Mouse (Mus musculus) lung, adult 2 months (tissue): Measurements from ENCODE around the gene Fry.

Experiments used
- CTCF ChIP-seq: fragments of 200-500 bp; IDR thresholded peaks from 2 replicates; pipeline ENCODE4 v1.5.1; 2011; ENCODE audit warnings: mild to moderate bottlenecking, low read length, control low read depth; ENCODE audit not compliant: insufficient read depth
- POLR2A ChIP-seq: fragments of 200-500 bp; IDR thresholded peaks from 2 replicates; pipeline ENCODE4 v1.6.1; 2011; ENCODE audit warnings: low read depth, mild to moderate bottlenecking, control low read depth, low read length, borderline replicate concordance; ENCODE audit errors: extremely low read depth

DNA sequence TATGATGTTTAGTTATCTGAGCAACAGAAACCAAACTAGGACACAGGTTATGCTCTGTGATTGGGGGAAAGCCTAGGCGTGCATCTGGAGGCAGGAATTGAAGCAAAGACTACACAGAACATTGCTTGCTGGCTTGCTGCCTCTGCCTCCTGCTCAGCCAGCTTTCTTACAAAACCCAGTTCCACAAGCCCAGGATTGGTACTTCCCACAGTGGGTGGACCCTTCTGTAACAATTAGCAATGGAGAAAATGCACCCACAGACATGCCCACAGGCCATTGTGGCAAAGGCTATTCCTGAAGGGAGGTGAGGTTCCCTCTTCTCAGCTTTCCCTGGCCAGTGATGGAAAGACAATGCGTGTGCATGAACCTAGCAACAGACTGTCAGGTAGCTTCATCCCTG, 4.1 kb downstream of the Fry start:
- TF ChIP-seq POLR2A (no peak), CTCF (no peak)
